ENCODE assay signal across 14 mouse cellular contexts in the genomic region with DNA sequence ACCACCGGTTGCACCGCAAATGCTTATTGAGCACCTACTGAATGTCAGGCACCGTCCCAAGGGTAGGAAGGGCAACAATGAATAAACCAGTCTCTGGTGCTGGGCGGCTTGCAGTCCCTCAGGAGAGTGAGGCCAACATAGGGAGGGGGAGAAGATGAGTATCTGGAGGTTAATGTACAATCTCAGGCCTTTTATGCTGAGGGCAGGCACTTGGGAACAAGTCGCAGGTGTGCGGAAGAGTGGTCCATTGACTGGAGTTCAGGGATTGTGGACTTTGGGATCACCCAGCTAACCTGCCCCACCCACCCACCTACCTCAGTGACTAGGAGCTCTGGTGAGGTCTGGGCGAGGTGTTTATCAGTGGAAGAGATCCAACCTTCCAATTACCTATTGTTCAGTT. TPM values are rescaled to one million over a fixed set of nuclear protein-coding genes. Genes with fewer than 3 reads are reported as not detected.
DNase-seq lines count a peak whose midpoint lies in the region; TF ChIP-seq lines count a peak whose summit lies in the region.
"Had no signal": no experiment of that assay in that cellular context is flagged by ENCODE, and none has a peak within 500 bp of the region (broad histone marks: within the 10 kb centered on the region; RNA-seq: fewer than 3 reads in every experiment).

No protein-coding gene starts in this region.

- no peak overlapping the region for H3K4me3 ChIP-seq in cortical plate, adult 2 months (ENCODE audit: insufficient read depth, low read length)
- H3K4me3 ChIP-seq in myocyte, result no peak overlapping the region
- H3K4me3 ChIP-seq: forebrain, embryonic 15.5 days; hindbrain, embryonic 15.5 days; midbrain, embryonic 10.5 days had no signal

- peak; percentile 56 for DNase-seq in ES-CJ7 (ENCODE audit: low read depth, low spot score)
- peak; percentile 93 for DNase-seq in kidney, adult 9 months
- no peak for DNase-seq in cerebellum, adult 18-20 months
- no peak for DNase-seq in frontal cortex, postnatal 14 days (ENCODE audit: low spot score in 2 of 2)
- no peak for DNase-seq in cerebellum, adult 11-12 months
- DNase-seq: adrenal gland, postnatal 10 days; gastrocnemius, postnatal 36 days; thymus, postnatal 14 days had no signal

- H3ac ChIP-seq in myocyte (ENCODE audit: control insufficient read depth, insufficient read length), result no peak overlapping the region

- H3K4me1 ChIP-seq in cortical plate, adult 2 months (ENCODE audit: control insufficient read depth, insufficient read depth, low read length), result peaks cover 26% of the 10 kb centered on the region

- peaks cover 29% of the 10 kb centered on the region for H3K36me3 ChIP-seq in myocyte (ENCODE audit: control insufficient read depth, insufficient read depth)

- H3K4me2 ChIP-seq in myocyte (ENCODE audit: low read depth), result peak overlapping the region; percentile 47
- H3K4me2 ChIP-seq: forebrain, embryonic 15.5 days; hindbrain, embryonic 15.5 days had no signal

- TF ChIP-seq CTCF in cortical plate, adult 2 months (IDR thresholded peaks at IDR 0.05; ENCODE audit: extremely low read depth, insufficient read depth, low read length), result no peak

- H3K27ac ChIP-seq in cortical plate, adult 2 months (ENCODE audit: insufficient read depth, low read length), result 0 out of 2 replicates have a peak overlapping the region, but pooled peaks have one; percentile 9
- H3K27ac ChIP-seq: forebrain, embryonic 15.5 days; hindbrain, embryonic 15.5 days; midbrain, embryonic 10.5 days had no signal

- no peaks in the 10 kb centered on the region for H3K27me3 ChIP-seq in myocyte (ENCODE audit: control insufficient read depth, insufficient read depth, insufficient read length)
- H3K27me3 ChIP-seq: CH12.LX; forebrain, embryonic 15.5 days; hindbrain, embryonic 15.5 days had no signal

- no peak for TF ChIP-seq POLR2A in cortical plate, adult 2 months (IDR thresholded peaks at IDR 0.05; ENCODE audit: extremely low read depth, insufficient read depth, low read length)
- TF ChIP-seq POLR2A in myocyte (IDR thresholded peaks at IDR 0.05; ENCODE audit: insufficient read length, low read depth), result no peak

- H3K79me2 ChIP-seq in myocyte (ENCODE audit: control insufficient read depth, insufficient read depth), result peaks cover 100% of the 10 kb centered on the region

TF ChIP-seq in myocyte, 11 proteins besides CTCF, POLR2A, EP300 and RAD21:
- TF ChIP-seq USF1 (IDR thresholded peaks at IDR 0.05; ENCODE audit: low read depth) (no peak), SRF (IDR thresholded peaks at IDR 0.05; ENCODE audit: control insufficient read depth, insufficient read length, low read depth) (no peak), CEBPB (IDR thresholded peaks at IDR 0.05; ENCODE audit: insufficient read depth, poor library complexity, severe bottlenecking) (no peak), TCF12 (IDR thresholded peaks at IDR 0.05; ENCODE audit: insufficient read depth, poor library complexity, severe bottlenecking) (no peak)

RNA-seq across cellular contexts. Expression of a gene that starts 6.8 kb away (rescaled TPM):
- 94.9 and 105 TPM in 2 replicates for polyA plus RNA-seq in cortical plate, adult 2 months (2012; rRNA removed)
- 98.2 TPM for polyA plus RNA-seq in myocyte (2012; fragmentation: generic; extraction: Trizol)

Comparison
In these comparisons a context has a peak if more than half of its experiments do, and no peak if none do; other contexts are left out.
1. DNase-seq: peak in ES-CJ7 (single experiment) and kidney, adult 9 months (single experiment); none in cerebellum, adult 18-20 months (0 of 2), frontal cortex, postnatal 14 days (0 of 2) and cerebellum, adult 11-12 months (single experiment).